Mouse (Mus musculus) hindbrain, embryonic 10.5 days (tissue): ENCODE data around the gene Mpnd. TPM values are rescaled to one million over a fixed set of nuclear protein-coding genes. Genes with fewer than 3 reads are reported as not detected.

Experiments
- DNase-seq: peaks from one replicate; pipeline ENCODE4 v3.0.0-alpha.2; 2017; ENCODE audit warnings: low spot score
- H3K27ac ChIP-seq: fragments of 300-500 bp; sonication (generic); 2 replicates; pipeline ENCODE4 v1.5.1; 2016; ENCODE audit warnings: mild to moderate bottlenecking, moderate library complexity
- H3K27me3 ChIP-seq: fragments of 300-500 bp; sonication (generic); 2 replicates; pipeline ENCODE4 v1.6.1; 2016; ENCODE audit warnings: mild to moderate bottlenecking; ENCODE audit not compliant: poor library complexity, insufficient read depth, severe bottlenecking
- H3K36me3 ChIP-seq: fragments of 300-500 bp; sonication (generic); 2 replicates; pipeline ENCODE4 v1.6.1; 2016; ENCODE audit warnings: mild to moderate bottlenecking, moderate library complexity
- H3K4me1 ChIP-seq: fragments of 300-500 bp; sonication (generic); replicated peaks from 2 replicates; pipeline ENCODE4 v1.6.1; 2016; ENCODE audit warnings: mild to moderate bottlenecking
- H3K4me3 ChIP-seq: fragments of 300-500 bp; sonication (generic); 2 replicates; pipeline ENCODE4 v1.5.1; 2016; ENCODE audit warnings: mild to moderate bottlenecking, moderate library complexity
- H3K9me3 ChIP-seq: fragments of 300-500 bp; sonication (generic); 2 replicates; pipeline ENCODE4 v1.6.1; 2016; ENCODE audit warnings: mild to moderate bottlenecking, moderate library complexity
- WGBS: fragments of 180-500 bp; shearing (Covaris S2); methylation state at CpG from one replicate; pipeline ENCODE4 v1.1.7; 2016; 5-methylcytosine and 5-hydroxymethylcytosine counted together
- polyA plus RNA-seq: library from polyadenylated mRNA; unstranded; fragments of >200 nt; fragmentation: Nextera tagmentation; extraction: Ambion mirVana; gene quantifications from 2 replicates; pipeline ENCODE4 v1.2.1, GENCODE M21; 2016

Mpnd gene
- polyA plus RNA-seq, 1 experiment from 2014 or later = 177 TPM

- H3K4me3 ChIP-seq = no peak overlapping the region
- H3K9me3 ChIP-seq = no peaks in the 10 kb centered on the region
- H3K4me1 ChIP-seq = peaks cover 8% of the 10 kb centered on the region; the same call in 1 of the 2 replicates
- H3K27me3 ChIP-seq = no peaks in the 10 kb centered on the region
- DNase-seq = no peak
- H3K27ac ChIP-seq = no peak overlapping the region
- 85% methylated on average over 15 of the region's 15 CpGs for WGBS
- H3K36me3 ChIP-seq = peaks cover 91% of the 10 kb centered on the region
These were observed 11.6 kb downstream of the Mpnd start for GRCm38 (mm10) chr17:56016793-56017785.

- H3K27me3 ChIP-seq = no peaks in the 10 kb centered on the region
- H3K9me3 ChIP-seq = no peaks in the 10 kb centered on the region
- no peak overlapping the region for H3K27ac ChIP-seq
- no peak for DNase-seq
- peaks cover 91% of the 10 kb centered on the region for H3K36me3 ChIP-seq
- H3K4me1 ChIP-seq = peaks cover 16% of the 10 kb centered on the region
- no peak overlapping the region for H3K4me3 ChIP-seq
- 88% methylated on average over 7 of the region's 7 CpGs for WGBS
These were observed 12.3 kb downstream of the Mpnd start for GRCm38 (mm10) chr17:56017848-56018247.

GRCm38 (mm10) chr17:56018347-56019131 is 13.0 kb downstream of the Mpnd start:
- no peak overlapping the region for H3K4me3 ChIP-seq
- H3K27ac ChIP-seq = no peak overlapping the region
- DNase-seq = no peak
- H3K36me3 ChIP-seq = peaks cover 89% of the 10 kb centered on the region
- 77% methylated on average over 20 of the region's 20 CpGs for WGBS
- H3K9me3 ChIP-seq = no peaks in the 10 kb centered on the region
- no peaks in the 10 kb centered on the region for H3K27me3 ChIP-seq
- peaks cover 22% of the 10 kb centered on the region for H3K4me1 ChIP-seq

- DNase-seq = no peak
- peaks cover 29% of the 10 kb centered on the region for H3K4me1 ChIP-seq
- H3K27me3 ChIP-seq = no peaks in the 10 kb centered on the region
- peaks cover 87% of the 10 kb centered on the region for H3K36me3 ChIP-seq
- H3K9me3 ChIP-seq = no peaks in the 10 kb centered on the region
- H3K27ac ChIP-seq = no peak overlapping the region
- no peak overlapping the region for H3K4me3 ChIP-seq
- 94% methylated on average over 6 of the region's 6 CpGs for WGBS
These were observed 15.0 kb downstream of the Mpnd start for GRCm38 (mm10) chr17:56020400-56021084.

- WGBS = 88% methylated on average over 4 of the region's 4 CpGs
- peaks cover 29% of the 10 kb centered on the region for H3K4me1 ChIP-seq
- no peaks in the 10 kb centered on the region for H3K9me3 ChIP-seq
- H3K4me3 ChIP-seq = no peak overlapping the region
- no peak for DNase-seq
- H3K27ac ChIP-seq = 0 out of 2 replicates have a peak overlapping the region, but pooled peaks have one; percentile 40
- H3K27me3 ChIP-seq = no peaks in the 10 kb centered on the region
- H3K36me3 ChIP-seq = peaks cover 84% of the 10 kb centered on the region
These were observed 15.8 kb downstream of the Mpnd start for GRCm38 (mm10) chr17:56021161-56021910.

- WGBS = 67% methylated on average over 2 of the region's 2 CpGs
- peaks cover 84% of the 10 kb centered on the region for H3K36me3 ChIP-seq
- H3K4me3 ChIP-seq = no peak overlapping the region
- H3K4me1 ChIP-seq = peaks cover 29% of the 10 kb centered on the region
- H3K27ac ChIP-seq = peak overlapping the region; percentile 50; the same call in 1 of the 2 replicates
- H3K9me3 ChIP-seq = no peaks in the 10 kb centered on the region
- DNase-seq = no peak
- H3K27me3 ChIP-seq = no peaks in the 10 kb centered on the region
These were observed 16.8 kb downstream of the Mpnd start for GRCm38 (mm10) chr17:56022131-56022988.

- no peak for DNase-seq
- Histone ChIP-seq H3K27me3 (no peaks in the 10 kb centered on the region), H3K9me3 (no peaks in the 10 kb centered on the region), H3K4me1 (peaks cover 29% of the 10 kb centered on the region), H3K36me3 (peaks cover 84% of the 10 kb centered on the region), H3K4me3 (no peak overlapping the region), H3K27ac (peak overlapping the region; percentile 50)
- WGBS = 74% methylated on average over 4 of the region's 4 CpGs
These were observed 17.4 kb downstream of the Mpnd start for GRCm38 (mm10) chr17:56022989-56023290.

- WGBS = 85% methylated on average over 5 of the region's 5 CpGs
- H3K4me1 ChIP-seq = peaks cover 29% of the 10 kb centered on the region
- H3K36me3 ChIP-seq = peaks cover 84% of the 10 kb centered on the region
- no peaks in the 10 kb centered on the region for H3K9me3 ChIP-seq
- peak overlapping the region; percentile 50; the same call in 1 of the 2 replicates for H3K27ac ChIP-seq
- H3K4me3 ChIP-seq = no peak overlapping the region
- no peak for DNase-seq
- no peaks in the 10 kb centered on the region for H3K27me3 ChIP-seq
These were observed 17.9 kb downstream of the Mpnd start for GRCm38 (mm10) chr17:56023386-56023785.

- Histone ChIP-seq H3K4me3 (no peak overlapping the region), H3K4me1 (peaks cover 29% of the 10 kb centered on the region), H3K9me3 (no peaks in the 10 kb centered on the region), H3K36me3 (peaks cover 84% of the 10 kb centered on the region), H3K27ac (no peak overlapping the region), H3K27me3 (no peaks in the 10 kb centered on the region)
- no peak for DNase-seq
- 77% methylated on average over 2 of the region's 2 CpGs for WGBS
These were observed 19.0 kb downstream of the Mpnd start for GRCm38 (mm10) chr17:56024476-56024875.

- Histone ChIP-seq H3K9me3 (no peaks in the 10 kb centered on the region), H3K27me3 (no peaks in the 10 kb centered on the region), H3K27ac (no peak overlapping the region), H3K36me3 (peaks cover 84% of the 10 kb centered on the region), H3K4me3 (no peak overlapping the region), H3K4me1 (peaks cover 29% of the 10 kb centered on the region)
- 83% methylated on average over 5 of the region's 5 CpGs for WGBS
- DNase-seq = no peak
These were observed 19.4 kb downstream of the Mpnd start for GRCm38 (mm10) chr17:56024931-56025330.

GRCm38 (mm10) chr17:56026303-56026702 is 20.8 kb downstream of the Mpnd start:
- Histone ChIP-seq H3K9me3 (no peaks in the 10 kb centered on the region), H3K4me3 (no peak overlapping the region), H3K36me3 (peaks cover 84% of the 10 kb centered on the region), H3K27ac (no peak overlapping the region), H3K27me3 (no peaks in the 10 kb centered on the region), H3K4me1 (peaks cover 29% of the 10 kb centered on the region)
- WGBS = 88% methylated on average over 1 of the region's 1 CpGs
- DNase-seq = no peak
